Mouse (Mus musculus) natural killer cell, adult 2 months (primary cell): ENCODE measurements around the gene Arf5.

Source experiments
- DNase-seq, 2 experiments: peaks; one replicate each; pipeline ENCODE4 v3.0.0; 2022; ENCODE audit warnings: low spot score in 2 of 2

Arf5 gene

DNA sequence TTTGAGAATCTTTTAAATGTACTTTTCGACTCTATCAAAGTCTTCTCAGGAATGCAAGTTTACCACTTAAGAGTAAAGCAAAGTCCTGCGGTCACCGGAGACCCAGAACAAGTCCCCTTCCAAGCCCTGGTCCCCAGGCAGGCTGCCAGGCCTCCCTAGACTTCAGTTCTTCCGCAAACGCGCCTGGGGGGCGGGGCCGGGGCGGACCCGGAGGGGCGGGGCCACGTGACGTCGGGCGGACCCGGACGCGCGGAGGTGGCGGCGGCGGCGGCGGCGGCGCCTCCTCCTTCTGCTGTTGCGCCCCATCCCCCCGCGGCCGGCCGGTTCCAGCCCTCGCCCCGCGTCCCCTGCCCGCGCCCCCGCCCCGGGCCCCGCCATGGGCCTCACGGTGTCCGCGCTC is at the start of gene Arf5:
Gene Arf5, plus strand, starts transcription at position 248 of the 400 bp plus-strand sequence.
- DNase-seq = peak; percentile 89 to 93

DNA sequence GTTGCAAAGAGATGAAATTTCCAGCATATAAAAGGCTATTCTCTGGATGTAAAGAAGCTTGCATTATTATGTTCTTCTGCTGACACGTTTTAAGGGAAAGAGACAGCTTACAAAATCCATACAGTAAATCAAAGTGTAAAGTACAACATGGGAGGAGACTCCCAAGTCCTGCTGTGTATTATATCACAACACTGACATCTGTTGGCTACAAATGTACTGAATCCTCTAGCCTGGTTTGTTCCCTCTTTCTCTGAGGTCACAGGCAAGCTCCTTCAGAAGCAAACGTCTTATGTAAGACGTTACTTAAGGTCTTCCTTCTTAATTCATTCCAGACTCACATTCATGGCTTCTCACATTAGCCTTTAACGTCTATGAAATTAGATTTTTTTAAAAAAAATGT is 41.4 kb upstream of the Arf5 start:
- DNase-seq = no peak

- DNase-seq = no peak
Measured at GRCm38 (mm10) chr6:28385169-28385568, 38.2 kb upstream of the Arf5 start.

DNA sequence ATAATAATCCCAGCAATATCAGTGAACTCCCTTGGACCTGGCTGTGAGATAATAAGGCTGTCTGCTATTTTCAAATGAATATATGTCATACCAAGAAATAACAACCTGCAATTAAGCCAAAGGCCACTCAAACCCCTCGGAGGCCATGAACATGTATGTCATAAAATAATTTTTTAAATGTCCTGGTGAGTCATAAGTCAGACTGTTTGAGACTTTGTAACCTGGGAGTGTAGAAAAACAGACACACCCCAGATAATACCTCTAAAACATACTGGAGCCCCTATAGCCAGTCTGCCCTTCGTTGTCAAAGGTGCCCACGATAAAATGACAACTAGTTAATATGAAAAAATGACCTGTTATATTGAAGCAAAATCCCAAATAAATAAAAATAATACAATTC is 34.3 kb upstream of the Arf5 start:
- no peak for DNase-seq

DNA sequence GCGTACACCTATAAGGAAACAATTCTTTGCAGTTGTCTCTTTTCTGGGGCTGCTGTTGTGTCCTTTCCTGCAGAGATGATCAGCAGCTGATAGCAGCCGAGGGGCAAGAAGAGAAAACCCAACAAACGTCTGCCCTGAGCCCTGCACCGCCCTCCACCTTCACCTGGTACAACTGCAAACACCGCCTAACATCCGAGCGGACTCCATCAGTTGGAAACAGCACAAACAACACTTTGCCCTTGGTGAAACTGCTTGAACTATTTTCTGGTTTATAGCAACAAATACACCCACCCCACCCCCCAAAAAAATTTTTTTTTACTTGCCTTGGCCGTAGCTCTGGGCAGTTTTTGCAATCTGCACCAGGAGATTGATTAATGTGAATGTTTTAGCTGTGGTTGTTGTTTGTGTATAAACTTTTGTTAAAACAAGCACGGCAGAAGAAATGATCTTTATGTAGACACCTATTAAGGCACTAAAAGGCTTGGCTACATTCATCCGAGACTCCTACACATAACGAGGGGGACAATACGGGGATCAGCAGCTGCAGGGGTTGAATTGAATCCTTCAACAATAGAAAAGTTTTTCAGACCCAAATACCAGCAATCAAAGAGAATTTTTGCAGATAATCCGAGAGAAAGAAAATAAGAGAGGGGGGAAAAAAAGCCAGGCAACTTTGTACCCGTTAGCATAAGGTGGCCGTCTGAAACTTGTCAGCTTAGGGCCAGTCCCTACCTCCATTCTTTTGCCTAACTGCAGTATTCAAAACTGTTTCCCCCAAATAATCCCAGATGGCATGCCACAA is 27.1 kb upstream of the Arf5 start:
- DNase-seq = no peak

- no peak for DNase-seq
Measured at GRCm38 (mm10) chr6:28396853-28397457, 26.4 kb upstream of the Arf5 start.

DNA sequence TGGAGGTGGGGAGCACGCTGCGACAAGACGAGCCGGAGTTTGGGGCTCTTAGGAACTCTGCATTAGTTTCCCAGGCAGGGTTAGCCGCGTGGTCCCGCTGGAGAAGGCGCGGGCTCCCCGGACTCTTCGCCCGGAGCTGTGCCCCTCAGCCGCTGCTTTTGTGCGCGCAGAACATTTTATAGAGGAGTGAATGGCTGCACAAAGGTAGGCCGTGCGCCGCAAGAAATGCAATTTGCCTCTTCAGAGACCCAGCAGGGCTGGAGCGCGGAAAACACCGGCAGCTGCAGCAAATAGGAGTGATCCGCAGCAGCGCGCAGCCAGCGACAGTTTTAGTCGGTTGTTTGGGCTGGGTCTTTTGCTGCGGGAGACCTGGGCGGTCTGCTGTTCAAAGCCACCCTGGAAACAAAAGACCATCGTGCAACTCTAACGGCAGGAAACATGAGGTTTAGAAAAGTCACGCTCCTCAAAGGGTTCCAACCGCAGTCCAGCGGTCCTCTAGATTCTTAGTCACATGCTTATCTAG is 25.6 kb upstream of the Arf5 start, which contains the start of gene Zfp800:
Gene Zfp800, minus strand, starts transcription at position 325 of the 523 bp plus-strand sequence.
- DNase-seq = peak; percentile 19 to 38

DNA sequence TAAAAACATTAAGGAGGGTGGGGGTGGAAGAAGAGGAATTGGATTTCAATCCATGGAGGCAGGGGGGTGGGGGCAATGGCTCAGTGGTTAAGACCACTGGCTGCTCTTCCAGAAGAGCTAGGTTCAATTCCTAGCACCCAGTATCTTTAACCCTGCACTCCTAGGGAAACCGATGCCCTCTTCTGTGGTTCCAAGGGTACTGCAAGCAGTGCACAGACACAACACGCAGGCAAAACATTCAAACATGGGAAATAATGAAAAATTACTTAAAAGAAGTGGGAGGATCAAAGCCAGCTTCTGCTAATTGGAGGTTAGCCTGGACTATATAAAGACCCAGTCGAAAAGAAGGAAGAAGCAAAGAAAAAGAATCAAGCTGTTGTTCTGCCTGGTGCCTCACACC is 24.6 kb upstream of the Arf5 start:
- DNase-seq = no peak

GRCm38 (mm10) chr6:28399791-28400190 is 23.6 kb upstream of the Arf5 start:
- DNase-seq = no peak

DNA sequence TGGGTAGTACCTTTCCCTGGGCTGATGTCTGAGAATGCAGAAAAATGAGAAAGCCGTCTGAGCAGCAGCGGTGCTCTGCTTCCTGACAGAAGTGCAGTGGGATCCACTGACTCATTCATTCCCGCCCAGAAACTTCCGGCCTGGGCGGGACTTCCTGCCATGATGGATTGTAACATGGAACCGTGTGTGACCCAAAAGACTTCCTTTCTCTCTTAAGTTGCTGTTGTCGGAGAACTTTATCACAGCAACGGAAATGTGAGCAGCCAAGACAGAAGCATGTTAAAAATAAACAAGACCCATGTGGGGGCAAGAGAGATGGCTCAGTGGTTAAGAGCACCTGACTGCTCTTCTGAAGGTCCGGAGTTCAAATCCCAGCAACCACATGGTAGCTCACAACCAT is 13.3 kb upstream of the Arf5 start:
- no peak for DNase-seq

DNA sequence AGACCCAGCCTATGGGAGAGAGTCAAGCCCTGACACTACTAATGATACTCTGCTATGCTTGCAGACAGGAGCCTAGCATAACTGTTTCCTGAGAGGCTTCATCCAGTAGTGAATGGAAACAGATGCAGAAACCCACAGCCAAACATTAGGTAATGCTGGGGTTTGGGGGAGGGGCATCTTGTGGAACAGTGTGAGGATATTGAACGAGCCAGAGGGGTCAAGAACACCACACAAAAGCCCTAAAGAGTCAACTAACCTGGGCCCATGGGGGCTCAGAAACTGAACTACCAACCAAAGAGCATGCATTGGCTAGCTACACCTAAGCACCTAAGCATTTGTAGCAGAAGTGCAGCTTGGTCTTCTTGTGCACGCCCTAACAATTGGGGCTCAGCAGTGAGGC is 12.1 kb upstream of the Arf5 start:
- DNase-seq = no peak

DNA sequence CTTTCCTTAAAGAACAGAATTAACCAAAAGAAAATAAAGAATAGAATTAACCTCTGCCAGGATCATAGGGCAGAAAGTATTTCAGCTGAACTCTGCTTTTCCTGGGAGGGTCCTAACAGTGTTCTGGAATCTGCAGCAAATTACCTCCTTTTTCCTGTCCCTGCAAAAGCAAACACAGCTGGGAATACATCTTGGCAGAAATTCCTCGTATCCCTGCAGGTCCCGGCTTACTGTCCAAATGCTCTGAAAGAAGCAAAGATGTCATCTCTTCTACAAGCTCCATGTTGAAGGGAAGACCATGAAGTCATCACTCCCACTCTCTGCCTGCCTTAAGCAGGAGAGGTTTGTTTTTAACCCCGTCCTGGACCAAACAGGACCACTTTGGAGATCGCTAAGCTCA is 6.4 kb upstream of the Arf5 start:
- DNase-seq = no peak

GRCm38 (mm10) chr6:28418449-28418848 is 4.9 kb upstream of the Arf5 start:
- no peak for DNase-seq

DNA sequence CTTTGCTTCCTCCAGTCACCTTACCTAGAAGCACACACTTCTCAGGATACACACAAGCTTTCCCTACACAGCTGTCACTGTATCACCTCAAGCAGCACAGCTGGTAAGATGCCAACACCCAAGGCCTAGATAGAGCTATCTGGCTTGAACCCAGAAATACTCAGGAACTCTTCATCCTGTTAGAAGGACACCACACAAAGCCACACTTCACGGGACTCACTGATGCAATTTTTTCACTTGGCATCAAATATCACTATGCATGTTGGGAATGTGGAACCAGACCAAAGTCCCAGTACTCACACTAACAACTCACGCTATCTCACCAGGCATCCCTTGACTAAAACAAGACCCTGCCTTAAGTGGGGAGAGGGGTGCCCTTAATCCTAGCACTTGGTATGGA is 3.7 kb upstream of the Arf5 start:
- DNase-seq = no peak

- DNase-seq = no peak
Measured at GRCm38 (mm10) chr6:28420361-28420760, 3.0 kb upstream of the Arf5 start.

DNA sequence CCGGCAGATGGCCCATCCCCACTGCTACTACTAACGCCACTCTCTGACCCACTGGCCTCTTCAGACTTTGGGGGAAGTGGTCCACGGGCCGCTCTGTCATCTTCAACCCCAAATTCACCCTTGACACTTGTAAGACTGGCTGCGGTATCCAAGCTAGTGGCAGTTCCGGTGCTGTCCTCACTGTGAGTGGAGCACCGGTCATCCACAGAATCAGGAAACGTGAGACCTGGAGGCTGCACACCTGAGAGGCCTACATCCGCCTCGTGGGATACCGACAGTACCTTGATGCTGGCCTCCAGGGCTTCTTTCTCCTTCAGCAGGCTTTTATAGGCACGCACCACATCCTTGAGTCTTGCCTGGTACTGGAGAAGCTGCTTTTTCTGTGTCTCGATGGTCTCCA is 2.5 kb upstream of the Arf5 start:
- no peak for DNase-seq

DNA sequence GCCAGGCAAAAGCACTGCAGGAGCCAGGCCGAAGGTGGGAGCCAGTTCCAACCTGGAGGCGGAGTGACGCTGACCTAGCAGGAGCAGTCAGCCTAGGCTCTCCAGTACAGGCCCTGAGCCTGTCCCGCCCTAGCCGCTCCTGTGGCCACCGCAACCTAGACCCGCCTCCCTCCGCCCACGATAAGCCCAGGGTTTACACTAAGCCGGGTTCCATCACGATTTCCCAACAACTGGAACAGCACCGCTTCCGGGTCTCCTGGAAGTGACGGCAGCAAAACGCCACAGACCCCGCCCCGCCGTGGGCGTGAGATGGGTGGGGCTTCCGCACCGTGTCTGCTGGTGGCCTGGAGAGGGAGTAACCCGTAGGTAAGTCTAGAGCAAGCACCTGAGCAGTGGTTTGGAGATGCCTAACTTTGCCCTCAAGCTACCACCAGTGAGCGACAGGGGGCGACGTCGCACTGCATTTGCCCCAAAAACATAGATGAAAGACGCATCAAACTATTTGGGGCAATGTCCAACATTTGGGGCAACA is 1.8 kb upstream of the Arf5 start:
- DNase-seq = peak; percentile 91 to 96

- DNase-seq = no peak
Measured at GRCm38 (mm10) chr6:28422651-28423290, 589 bp upstream of the Arf5 start.

GRCm38 (mm10) chr6:28423767-28424695 is 671 bp downstream of the Arf5 start:
- DNase-seq = peak in 1 of 2 experiments; percentile 11

DNA sequence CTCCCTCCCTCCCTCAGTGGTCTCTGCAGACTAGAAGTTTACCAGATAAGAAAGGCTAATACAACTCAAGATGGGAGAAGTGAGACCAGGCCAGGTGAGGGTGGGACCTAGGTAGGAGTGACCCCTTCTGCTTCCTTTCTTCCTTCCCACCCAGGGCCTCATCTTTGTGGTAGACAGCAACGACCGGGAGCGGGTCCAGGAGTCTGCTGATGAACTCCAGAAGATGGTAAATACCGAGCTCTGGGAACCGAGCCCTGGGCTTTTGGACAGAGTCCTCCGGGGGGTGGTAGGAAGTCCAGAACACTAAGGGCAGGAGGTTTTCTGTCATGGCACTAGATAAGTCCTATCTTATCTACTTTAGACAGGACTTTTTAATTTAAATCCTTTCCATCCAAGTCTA is 1.7 kb downstream of the Arf5 start:
- no peak for DNase-seq

DNA sequence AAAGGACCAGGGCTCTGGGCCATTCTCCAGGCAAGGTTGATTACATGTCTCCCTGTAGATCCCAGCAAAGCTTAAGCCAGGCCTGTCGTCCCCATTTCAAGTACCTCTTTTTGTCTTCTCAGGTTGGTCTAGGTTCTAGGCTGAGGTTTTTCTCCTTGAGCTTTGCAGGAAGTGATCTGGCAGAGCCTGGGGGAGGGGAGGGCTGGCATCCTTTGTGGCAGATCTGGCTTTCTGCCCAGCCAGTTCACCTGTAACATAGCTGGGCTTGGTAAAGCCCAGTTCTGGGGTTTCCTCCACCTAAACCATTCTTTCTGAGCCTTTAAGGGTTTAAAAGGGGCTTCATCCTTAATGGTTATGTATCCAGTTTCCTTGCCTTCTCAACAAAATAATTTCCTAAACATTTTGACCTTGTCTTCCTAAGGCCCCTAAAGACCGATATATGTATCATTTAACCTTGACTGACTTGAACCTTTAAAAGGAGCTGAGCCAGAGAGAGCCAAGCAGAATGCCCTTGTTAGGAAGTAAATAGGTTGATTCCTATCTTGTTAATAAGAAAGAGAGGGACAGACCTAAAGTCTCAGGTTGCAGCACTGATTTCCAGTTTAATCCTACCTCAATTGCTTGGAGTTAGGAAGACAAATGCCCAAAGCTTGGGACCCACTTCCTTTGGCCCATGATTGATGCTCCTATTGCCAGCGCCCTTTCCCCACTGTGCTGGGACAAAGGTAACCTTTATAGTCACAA is 3.9 kb downstream of the Arf5 start, which contains the start of gene Fscn3:
Gene Fscn3, plus strand, starts transcription at position 694 of the 744 bp plus-strand sequence.
- DNase-seq = no peak
